Mouse (Mus musculus) lung, embryonic 15.5 days (tissue): Measurements from ENCODE around the gene Rap1b. TPM values are rescaled to one million over a fixed set of nuclear protein-coding genes. Genes with fewer than 3 reads are reported as not detected.

ENCODE experiments used
- ATAC-seq: fragments of 200-750 bp; cut with Nextera tagmentation; 2 replicates; pipeline ENCODE4 v1.8.0; 2017; ENCODE audit warnings: moderate number of reproducible peaks, borderline replicate concordance; ENCODE audit not compliant: low FRiP score, low TSS enrichment; ENCODE audit errors: extremely low read depth
- H3K27ac ChIP-seq: fragments of 300-500 bp; sonication (generic); 2 replicates; pipeline ENCODE4 v1.5.1; 2015; ENCODE audit warnings: moderate library complexity, mild to moderate bottlenecking, inconsistent platforms
- H3K27me3 ChIP-seq: fragments of 300-500 bp; sonication (generic); 2 replicates; pipeline ENCODE4 v1.6.1; 2015; ENCODE audit warnings: inconsistent platforms
- H3K36me3 ChIP-seq: fragments of 300-500 bp; sonication (generic); 2 replicates; pipeline ENCODE4 v1.6.1; 2015; ENCODE audit warnings: inconsistent platforms
- H3K4me1 ChIP-seq: fragments of 300-500 bp; sonication (generic); 2 replicates; pipeline ENCODE4 v1.6.1; 2015; ENCODE audit warnings: inconsistent platforms
- H3K4me2 ChIP-seq: fragments of 300-500 bp; sonication (generic); 2 replicates; pipeline ENCODE4 v1.6.1; 2015; ENCODE audit warnings: inconsistent platforms, mild to moderate bottlenecking, moderate library complexity
- H3K4me3 ChIP-seq: fragments of 300-500 bp; sonication (generic); 2 replicates; pipeline ENCODE4 v1.5.1; 2015; ENCODE audit warnings: mild to moderate bottlenecking, inconsistent platforms
- H3K9ac ChIP-seq: fragments of 300-500 bp; sonication (generic); 2 replicates; pipeline ENCODE4 v1.6.1; 2015; ENCODE audit warnings: inconsistent platforms
- H3K9me3 ChIP-seq: fragments of 300-500 bp; sonication (generic); 2 replicates; pipeline ENCODE4 v1.6.1; 2016; ENCODE audit warnings: inconsistent platforms
- WGBS: fragments of 180-500 bp; shearing (Covaris S2); methylation state at CpG from one replicate; pipeline ENCODE4 v1.1.7; 2015; 5-methylcytosine and 5-hydroxymethylcytosine counted together
- polyA plus RNA-seq: library from polyadenylated mRNA; unstranded; fragments of >200 nt; fragmentation: Nextera tagmentation; extraction: Ambion mirVana; gene quantifications from 2 replicates; pipeline ENCODE4 v1.2.1, GENCODE M21; 2015

Gene Rap1b
- polyA plus RNA-seq, 1 experiment from 2014 or later: 219 TPM

- H3K27me3 ChIP-seq: no peaks in the 10 kb centered on the region
- 86% methylated on average over 8 of the region's 8 CpGs for WGBS
- H3K4me3 ChIP-seq: no peak overlapping the region
- no peaks in the 10 kb centered on the region for H3K4me1 ChIP-seq
- H3K27ac ChIP-seq: no peak overlapping the region
- no peak overlapping the region for H3K9ac ChIP-seq
- no peak overlapping the region for H3K4me2 ChIP-seq
- ATAC-seq: no peak
- peaks cover 82% of the 10 kb centered on the region for H3K36me3 ChIP-seq
- no peaks in the 10 kb centered on the region for H3K9me3 ChIP-seq
Measured at GRCm38 (mm10) chr10:117779581-117780305, 66.1 kb downstream of the Rap1b start.

- no peaks in the 10 kb centered on the region for H3K27me3 ChIP-seq
- H3K27ac ChIP-seq: no peak overlapping the region
- H3K4me1 ChIP-seq: no peaks in the 10 kb centered on the region
- H3K9ac ChIP-seq: no peak overlapping the region
- peaks cover 83% of the 10 kb centered on the region for H3K36me3 ChIP-seq
- no peak overlapping the region for H3K4me3 ChIP-seq
- no peak for ATAC-seq
- 74% methylated on average over 4 of the region's 4 CpGs for WGBS
- no peak overlapping the region for H3K4me2 ChIP-seq
- H3K9me3 ChIP-seq: no peaks in the 10 kb centered on the region
Measured at GRCm38 (mm10) chr10:117778951-117779350, 66.9 kb downstream of the Rap1b start.

- Histone ChIP-seq H3K27me3 (no peaks in the 10 kb centered on the region), H3K4me1 (no peaks in the 10 kb centered on the region), H3K4me2 (no peak overlapping the region), H3K4me3 (no peak overlapping the region), H3K9me3 (no peaks in the 10 kb centered on the region), H3K9ac (no peak overlapping the region), H3K27ac (no peak overlapping the region), H3K36me3 (peaks cover 84% of the 10 kb centered on the region)
- WGBS: 89% methylated on average over 12 of the region's 12 CpGs
- ATAC-seq: no peak
Measured at GRCm38 (mm10) chr10:117778328-117778910, 67.4 kb downstream of the Rap1b start.

- H3K4me1 ChIP-seq: no peaks in the 10 kb centered on the region
- WGBS: 93% methylated on average over 17 of the region's 17 CpGs
- no peak overlapping the region for H3K4me2 ChIP-seq
- peaks cover 86% of the 10 kb centered on the region for H3K36me3 ChIP-seq
- ATAC-seq: no peak
- H3K9ac ChIP-seq: no peak overlapping the region
- no peak overlapping the region for H3K4me3 ChIP-seq
- no peak overlapping the region for H3K27ac ChIP-seq
- no peaks in the 10 kb centered on the region for H3K9me3 ChIP-seq
- H3K27me3 ChIP-seq: no peaks in the 10 kb centered on the region
Measured at GRCm38 (mm10) chr10:117777501-117778327, 68.1 kb downstream of the Rap1b start.

GRCm38 (mm10) chr10:117777103-117777470, 68.7 kb downstream of the Rap1b start:
- Histone ChIP-seq H3K27me3 (no peaks in the 10 kb centered on the region), H3K27ac (no peak overlapping the region), H3K4me3 (no peak overlapping the region), H3K4me2 (no peak overlapping the region), H3K36me3 (peaks cover 87% of the 10 kb centered on the region), H3K9me3 (no peaks in the 10 kb centered on the region), H3K4me1 (no peaks in the 10 kb centered on the region), H3K9ac (no peak overlapping the region)
- 92% methylated on average over 3 of the region's 3 CpGs for WGBS
- no peak for ATAC-seq

- WGBS: 83% methylated on average over 12 of the region's 12 CpGs
- no peak overlapping the region for H3K4me3 ChIP-seq
- no peak for ATAC-seq
- no peaks in the 10 kb centered on the region for H3K27me3 ChIP-seq
- H3K4me2 ChIP-seq: no peak overlapping the region
- no peak overlapping the region for H3K27ac ChIP-seq
- H3K36me3 ChIP-seq: peaks cover 85% of the 10 kb centered on the region
- no peak overlapping the region for H3K9ac ChIP-seq
- H3K4me1 ChIP-seq: no peaks in the 10 kb centered on the region
- no peaks in the 10 kb centered on the region for H3K9me3 ChIP-seq
Measured at GRCm38 (mm10) chr10:117776281-117777102, 69.3 kb downstream of the Rap1b start.

GRCm38 (mm10) chr10:117775401-117776144, 70.3 kb downstream of the Rap1b start:
- no peaks in the 10 kb centered on the region for H3K27me3 ChIP-seq
- H3K4me1 ChIP-seq: no peaks in the 10 kb centered on the region
- no peak for ATAC-seq
- peaks cover 85% of the 10 kb centered on the region for H3K36me3 ChIP-seq
- no peak overlapping the region for H3K27ac ChIP-seq
- H3K4me2 ChIP-seq: no peak overlapping the region
- WGBS: 86% methylated on average over 6 of the region's 6 CpGs
- H3K4me3 ChIP-seq: no peak overlapping the region
- H3K9ac ChIP-seq: no peak overlapping the region
- no peaks in the 10 kb centered on the region for H3K9me3 ChIP-seq

GRCm38 (mm10) chr10:117774817-117775120, 71.1 kb downstream of the Rap1b start:
- no peak overlapping the region for H3K4me3 ChIP-seq
- no peak overlapping the region for H3K27ac ChIP-seq
- 100% methylated on average over 1 of the region's 1 CpGs for WGBS
- peaks cover 88% of the 10 kb centered on the region for H3K36me3 ChIP-seq
- no peak for ATAC-seq
- H3K4me2 ChIP-seq: no peak overlapping the region
- no peak overlapping the region for H3K9ac ChIP-seq
- no peaks in the 10 kb centered on the region for H3K27me3 ChIP-seq
- no peaks in the 10 kb centered on the region for H3K4me1 ChIP-seq
- H3K9me3 ChIP-seq: no peaks in the 10 kb centered on the region

GRCm38 (mm10) chr10:117774011-117774816, 71.6 kb downstream of the Rap1b start:
- Histone ChIP-seq H3K9ac (no peak overlapping the region), H3K36me3 (peaks cover 91% of the 10 kb centered on the region), H3K9me3 (no peaks in the 10 kb centered on the region), H3K4me1 (no peaks in the 10 kb centered on the region), H3K4me2 (no peak overlapping the region), H3K4me3 (no peak overlapping the region), H3K27ac (no peak overlapping the region), H3K27me3 (no peaks in the 10 kb centered on the region)
- no peak for ATAC-seq
- WGBS: 91% methylated on average over 22 of the region's 22 CpGs

- Histone ChIP-seq H3K4me3 (no peak overlapping the region), H3K27ac (no peak overlapping the region), H3K9me3 (no peaks in the 10 kb centered on the region), H3K4me1 (no peaks in the 10 kb centered on the region), H3K4me2 (no peak overlapping the region), H3K36me3 (peaks cover 85% of the 10 kb centered on the region), H3K27me3 (no peaks in the 10 kb centered on the region), H3K9ac (no peak overlapping the region)
- ATAC-seq: no peak
- WGBS: 90% methylated on average over 7 of the region's 7 CpGs
Measured at GRCm38 (mm10) chr10:117773106-117773720, 72.6 kb downstream of the Rap1b start.
